Mouse (Mus musculus): ENCODE data around the gene Spata31d1a. TPM values are rescaled to one million over a fixed set of nuclear protein-coding genes. Genes with fewer than 3 reads are reported as not detected.
"Not testable (repeated sequence)": the region's sequence is repeated elsewhere in the genome, so short reads cannot be mapped to it uniquely, and the experiment has no call there.

Gene Spata31d1a
- polyA plus RNA-seq, 1 experiment from 2014 or later, result 0.07 TPM

GRCm38 (mm10) chr13:59719475-59719874 lies 9.3 kb upstream of the Spata31d1a start:
- Histone ChIP-seq H3K27me3 (replicated peaks; ENCODE audit: control insufficient read depth, insufficient read depth, low read length) (no peaks in the 10 kb centered on the region), H3K4me1 (replicated peaks; ENCODE audit: control insufficient read depth, insufficient read depth, low read length) (no peaks in the 10 kb centered on the region; the same call in 1 of the 2 replicates), H3K9ac (ENCODE audit: low read length) (no peak overlapping the region), H3K4me3 (ENCODE audit: low read depth, low read length) (no peak overlapping the region), H3K4me2 (ENCODE audit: low read length) (no peak overlapping the region), H3K27ac (ENCODE audit: low read depth) (no peak overlapping the region), H3K36me3 (ENCODE audit: control insufficient read depth, insufficient read depth, low read length) (no peaks in the 10 kb centered on the region), H3K9me3 (ENCODE audit: control insufficient read depth, low read length) (no peaks in the 10 kb centered on the region)
- 91% methylated on average over 1 of the region's 1 CpGs for WGBS
- ATAC-seq (replicated peaks; ENCODE audit: low FRiP score, low TSS enrichment, low read depth) (no peak), DNase-seq (ENCODE audit: low spot score) (no peak)

- not testable (repeated sequence) for H3K4me3 ChIP-seq (ENCODE audit: low read depth, low read length); H3K4me2 ChIP-seq (ENCODE audit: low read length); H3K4me1 ChIP-seq (replicated peaks; ENCODE audit: control insufficient read depth, insufficient read depth, low read length); H3K9me3 ChIP-seq (ENCODE audit: control insufficient read depth, low read length); H3K9ac ChIP-seq (ENCODE audit: low read length); DNase-seq (ENCODE audit: low spot score); H3K27me3 ChIP-seq (replicated peaks; ENCODE audit: control insufficient read depth, insufficient read depth, low read length); H3K27ac ChIP-seq (ENCODE audit: low read depth); H3K36me3 ChIP-seq (ENCODE audit: control insufficient read depth, insufficient read depth, low read length)
- ATAC-seq (replicated peaks; ENCODE audit: low FRiP score, low TSS enrichment, low read depth), result 0 out of 2 replicates have a peak, but pooled peaks have one; percentile 43
- WGBS, result 26% methylated on average over 6 of the region's 6 CpGs
These were observed 8.8 kb upstream of the Spata31d1a start for GRCm38 (mm10) chr13:59718857-59719440.

- Histone ChIP-seq H3K9me3 (ENCODE audit: control insufficient read depth, low read length) (no peaks in the 10 kb centered on the region), H3K4me1 (replicated peaks; ENCODE audit: control insufficient read depth, insufficient read depth, low read length) (no peaks in the 10 kb centered on the region), H3K36me3 (ENCODE audit: control insufficient read depth, insufficient read depth, low read length) (no peaks in the 10 kb centered on the region), H3K4me3 (ENCODE audit: low read depth, low read length) (no peak overlapping the region), H3K4me2 (ENCODE audit: low read length) (no peak overlapping the region), H3K9ac (ENCODE audit: low read length) (no peak overlapping the region), H3K27me3 (replicated peaks; ENCODE audit: control insufficient read depth, insufficient read depth, low read length) (no peaks in the 10 kb centered on the region), H3K27ac (ENCODE audit: low read depth) (no peak overlapping the region)
- no peak for DNase-seq (ENCODE audit: low spot score)
- ATAC-seq (replicated peaks; ENCODE audit: low FRiP score, low TSS enrichment, low read depth), result no peak
- WGBS, result 37% methylated on average over 3 of the region's 3 CpGs
These were observed 3.6 kb upstream of the Spata31d1a start for GRCm38 (mm10) chr13:59713710-59714109.

- not testable (repeated sequence) for ATAC-seq (replicated peaks; ENCODE audit: low FRiP score, low TSS enrichment, low read depth); H3K27ac ChIP-seq (ENCODE audit: low read depth); H3K27me3 ChIP-seq (replicated peaks; ENCODE audit: control insufficient read depth, insufficient read depth, low read length)
These were observed 1.9 kb upstream of the Spata31d1a start, which contains the start of gene Spata31d1b for GRCm38 (mm10) chr13:59711984-59712383. TSS of gene Spata31d1b (plus strand) at chr13:59712284.

GRCm38 (mm10) chr13:59704562-59704961 lies 5.6 kb downstream of the Spata31d1a start:
- no peaks in the 10 kb centered on the region for H3K36me3 ChIP-seq (ENCODE audit: control insufficient read depth, insufficient read depth, low read length)
- ATAC-seq (replicated peaks; ENCODE audit: low FRiP score, low TSS enrichment, low read depth), result no peak
- 54% methylated on average over 12 of the region's 12 CpGs for WGBS
- no peaks in the 10 kb centered on the region for H3K4me1 ChIP-seq (replicated peaks; ENCODE audit: control insufficient read depth, insufficient read depth, low read length)
- H3K9ac ChIP-seq (ENCODE audit: low read length), result no peak overlapping the region
- DNase-seq (ENCODE audit: low spot score), result no peak
- H3K4me3 ChIP-seq (ENCODE audit: low read depth, low read length), result no peak overlapping the region
- no peak overlapping the region for H3K4me2 ChIP-seq (ENCODE audit: low read length)
- no peak overlapping the region for H3K27ac ChIP-seq (ENCODE audit: low read depth)
- no peaks in the 10 kb centered on the region for H3K27me3 ChIP-seq (replicated peaks; ENCODE audit: control insufficient read depth, insufficient read depth, low read length)
- no peaks in the 10 kb centered on the region for H3K9me3 ChIP-seq (ENCODE audit: control insufficient read depth, low read length)

More at GRCm38 (mm10) chr13:59711984-59712383, 1.9 kb upstream of the Spata31d1a start, which contains the start of gene Spata31d1b:
- H3K9me3 ChIP-seq (ENCODE audit: control insufficient read depth, low read length); DNase-seq (ENCODE audit: low spot score); H3K36me3 ChIP-seq (ENCODE audit: control insufficient read depth, insufficient read depth, low read length); H3K4me2 ChIP-seq (ENCODE audit: low read length); H3K4me1 ChIP-seq (replicated peaks; ENCODE audit: control insufficient read depth, insufficient read depth, low read length); H3K9ac ChIP-seq (ENCODE audit: low read length); H3K4me3 ChIP-seq (ENCODE audit: low read depth, low read length): not testable (repeated sequence)
- 59% methylated on average over 3 of the region's 3 CpGs for WGBS

- Histone ChIP-seq H3K27ac (ENCODE audit: low read depth) (no peak overlapping the region), H3K27me3 (replicated peaks; ENCODE audit: control insufficient read depth, insufficient read depth, low read length) (no peaks in the 10 kb centered on the region), H3K4me2 (ENCODE audit: low read length) (no peak overlapping the region), H3K4me3 (ENCODE audit: low read depth, low read length) (no peak overlapping the region), H3K9ac (ENCODE audit: low read length) (no peak overlapping the region), H3K36me3 (ENCODE audit: control insufficient read depth, insufficient read depth, low read length) (no peaks in the 10 kb centered on the region), H3K4me1 (replicated peaks; ENCODE audit: control insufficient read depth, insufficient read depth, low read length) (no peaks in the 10 kb centered on the region), H3K9me3 (ENCODE audit: control insufficient read depth, low read length) (no peaks in the 10 kb centered on the region)
- DNase-seq (ENCODE audit: low spot score), result no peak
- ATAC-seq (replicated peaks; ENCODE audit: low FRiP score, low TSS enrichment, low read depth), result no peak
- WGBS, result 79% methylated on average over 12 of the region's 12 CpGs
These were observed 6.6 kb downstream of the Spata31d1a start for GRCm38 (mm10) chr13:59703514-59703913.

- not testable (repeated sequence) for H3K9me3 ChIP-seq (ENCODE audit: control insufficient read depth, low read length); H3K4me2 ChIP-seq (ENCODE audit: low read length); H3K4me3 ChIP-seq (ENCODE audit: low read depth, low read length); ATAC-seq (replicated peaks; ENCODE audit: low FRiP score, low TSS enrichment, low read depth); DNase-seq (ENCODE audit: low spot score); H3K27me3 ChIP-seq (replicated peaks; ENCODE audit: control insufficient read depth, insufficient read depth, low read length); H3K36me3 ChIP-seq (ENCODE audit: control insufficient read depth, insufficient read depth, low read length); H3K9ac ChIP-seq (ENCODE audit: low read length); H3K4me1 ChIP-seq (replicated peaks; ENCODE audit: control insufficient read depth, insufficient read depth, low read length); H3K27ac ChIP-seq (ENCODE audit: low read depth)
- 67% methylated on average over 1 of the region's 1 CpGs for WGBS
These were observed 10.0 kb downstream of the Spata31d1a start for GRCm38 (mm10) chr13:59700137-59700536.

GRCm38 (mm10) chr13:59699131-59699530 lies 11.0 kb downstream of the Spata31d1a start:
- no peaks in the 10 kb centered on the region for H3K36me3 ChIP-seq (ENCODE audit: control insufficient read depth, insufficient read depth, low read length)
- no peak overlapping the region for H3K9ac ChIP-seq (ENCODE audit: low read length)
- no peaks in the 10 kb centered on the region for H3K4me1 ChIP-seq (replicated peaks; ENCODE audit: control insufficient read depth, insufficient read depth, low read length)
- H3K4me3 ChIP-seq (ENCODE audit: low read depth, low read length), result no peak overlapping the region
- H3K9me3 ChIP-seq (ENCODE audit: control insufficient read depth, low read length), result no peaks in the 10 kb centered on the region
- no peaks in the 10 kb centered on the region for H3K27me3 ChIP-seq (replicated peaks; ENCODE audit: control insufficient read depth, insufficient read depth, low read length)
- no peak for ATAC-seq (replicated peaks; ENCODE audit: low FRiP score, low TSS enrichment, low read depth)
- no peak overlapping the region for H3K27ac ChIP-seq (ENCODE audit: low read depth)
- WGBS, result 90% methylated on average over 8 of the region's 8 CpGs
- DNase-seq (ENCODE audit: low spot score), result no peak
- H3K4me2 ChIP-seq (ENCODE audit: low read length), result no peak overlapping the region

- DNase-seq (ENCODE audit: low spot score) (no peak), ATAC-seq (replicated peaks; ENCODE audit: low FRiP score, low TSS enrichment, low read depth) (no peak)
- no peak overlapping the region for H3K27ac ChIP-seq (ENCODE audit: low read depth)
- no peak overlapping the region for H3K4me2 ChIP-seq (ENCODE audit: low read length)
- no peaks in the 10 kb centered on the region for H3K27me3 ChIP-seq (replicated peaks; ENCODE audit: control insufficient read depth, insufficient read depth, low read length)
- WGBS, result 87% methylated on average over 7 of the region's 7 CpGs
- no peaks in the 10 kb centered on the region for H3K9me3 ChIP-seq (ENCODE audit: control insufficient read depth, low read length)
- no peaks in the 10 kb centered on the region for H3K4me1 ChIP-seq (replicated peaks; ENCODE audit: control insufficient read depth, insufficient read depth, low read length)
- no peak overlapping the region for H3K9ac ChIP-seq (ENCODE audit: low read length)
- no peaks in the 10 kb centered on the region for H3K36me3 ChIP-seq (ENCODE audit: control insufficient read depth, insufficient read depth, low read length)
- no peak overlapping the region for H3K4me3 ChIP-seq (ENCODE audit: low read depth, low read length)
These were observed 14.3 kb downstream of the Spata31d1a start for GRCm38 (mm10) chr13:59695781-59696180.
